Mouse (Mus musculus): ENCODE results near the gene Anp32b.

The Anp32b gene

GRCm38 (mm10) chr4:46452855-46453719, 2.4 kb downstream of the Anp32b start:
- in situ Hi-C loops (cut with MboI), result no loop called here

- in situ Hi-C loops (cut with MboI), result no loop called here
These were observed 3.6 kb downstream of the Anp32b start for GRCm38 (mm10) chr4:46454097-46454864.

- in situ Hi-C loops (cut with MboI), result no loop called here
These were observed 6.1 kb downstream of the Anp32b start for GRCm38 (mm10) chr4:46456762-46457161.

- in situ Hi-C loops (cut with MboI), result no loop called here
These were observed 6.5 kb downstream of the Anp32b start for GRCm38 (mm10) chr4:46457186-46457585.

- in situ Hi-C loops (cut with MboI), result no loop called here
These were observed 7.7 kb downstream of the Anp32b start for GRCm38 (mm10) chr4:46458411-46458810.

GRCm38 (mm10) chr4:46463130-46463830, 12.6 kb downstream of the Anp32b start:
- in situ Hi-C loops (cut with MboI), result no loop called here

GRCm38 (mm10) chr4:46465740-46466139, 15.0 kb downstream of the Anp32b start:
- in situ Hi-C loops (cut with MboI), result no loop called here

GRCm38 (mm10) chr4:46475101-46475500, 24.4 kb downstream of the Anp32b start:
- in situ Hi-C loops (cut with MboI), result no loop called here

- in situ Hi-C loops (cut with MboI), result no loop called here
These were observed 28.4 kb downstream of the Anp32b start for GRCm38 (mm10) chr4:46479081-46479480.

- in situ Hi-C loops (cut with MboI), result no loop called here
These were observed 35.2 kb downstream of the Anp32b start for GRCm38 (mm10) chr4:46485696-46486417.

- in situ Hi-C loops (cut with MboI), result no loop called here
These were observed 36.6 kb downstream of the Anp32b start for GRCm38 (mm10) chr4:46487348-46487747.

GRCm38 (mm10) chr4:46489028-46489925, 38.6 kb downstream of the Anp32b start, which contains the start of gene Nans:
Gene Nans, plus strand, starts transcription at chr4:46489248.
- in situ Hi-C loops (cut with MboI), result no loop called here

- in situ Hi-C loops (cut with MboI), result no loop called here
These were observed 42.4 kb downstream of the Anp32b start for GRCm38 (mm10) chr4:46493071-46493470.

- in situ Hi-C loops (cut with MboI), result no loop called here
These were observed 44.8 kb downstream of the Anp32b start for GRCm38 (mm10) chr4:46495543-46495942.

- in situ Hi-C loops (cut with MboI), result no loop called here
These were observed 46.7 kb downstream of the Anp32b start for GRCm38 (mm10) chr4:46497286-46497892.

GRCm38 (mm10) chr4:46498511-46498910, 47.8 kb downstream of the Anp32b start:
- in situ Hi-C loops (cut with MboI), result no loop called here

- in situ Hi-C loops (cut with MboI), result no loop called here
These were observed 48.3 kb downstream of the Anp32b start for GRCm38 (mm10) chr4:46498976-46499375.

- in situ Hi-C loops (cut with MboI), result loop anchor here (25.0 kb wide), 1 partner anchor 509 kb away; no protein-coding TSS in a partner anchor
These were observed 52.2 kb downstream of the Anp32b start for GRCm38 (mm10) chr4:46502606-46503502.

- in situ Hi-C loops (cut with MboI), result loop anchor here (25.0 kb wide), 1 partner anchor 508 kb away; no protein-coding TSS in a partner anchor
These were observed 53.2 kb downstream of the Anp32b start for GRCm38 (mm10) chr4:46503881-46504280.

Data from mature B cell (primary cell).